Mouse (Mus musculus) left cerebral cortex, postnatal 36 days (tissue): Measurements from ENCODE around the gene Creg1. TPM values are rescaled to one million over a fixed set of nuclear protein-coding genes. Genes with fewer than 3 reads are reported as not detected.

Source experiments
- DNase-seq, 2 experiments: peaks; one replicate each; pipeline ENCODE4 v3.0.0; 2021 to 2022; ENCODE audit warnings: low spot score in 2 of 2, mixed read lengths in 1 of 2
- intact Hi-C: fragments of 180-260 bp; cut with DNase I; formaldehyde crosslinking; loops from one replicate; pipeline ENCODE4 v1.15.1; 2025
- total RNA-seq, 2 experiments: library from RNA; stranded (reverse); gene quantifications; 2 replicates each; pipeline ENCODE4 v1.2.3; 2021

The Creg1 gene
- total RNA-seq, result 10 to 100 TPM; 23.4 to 28.2 TPM

DNA sequence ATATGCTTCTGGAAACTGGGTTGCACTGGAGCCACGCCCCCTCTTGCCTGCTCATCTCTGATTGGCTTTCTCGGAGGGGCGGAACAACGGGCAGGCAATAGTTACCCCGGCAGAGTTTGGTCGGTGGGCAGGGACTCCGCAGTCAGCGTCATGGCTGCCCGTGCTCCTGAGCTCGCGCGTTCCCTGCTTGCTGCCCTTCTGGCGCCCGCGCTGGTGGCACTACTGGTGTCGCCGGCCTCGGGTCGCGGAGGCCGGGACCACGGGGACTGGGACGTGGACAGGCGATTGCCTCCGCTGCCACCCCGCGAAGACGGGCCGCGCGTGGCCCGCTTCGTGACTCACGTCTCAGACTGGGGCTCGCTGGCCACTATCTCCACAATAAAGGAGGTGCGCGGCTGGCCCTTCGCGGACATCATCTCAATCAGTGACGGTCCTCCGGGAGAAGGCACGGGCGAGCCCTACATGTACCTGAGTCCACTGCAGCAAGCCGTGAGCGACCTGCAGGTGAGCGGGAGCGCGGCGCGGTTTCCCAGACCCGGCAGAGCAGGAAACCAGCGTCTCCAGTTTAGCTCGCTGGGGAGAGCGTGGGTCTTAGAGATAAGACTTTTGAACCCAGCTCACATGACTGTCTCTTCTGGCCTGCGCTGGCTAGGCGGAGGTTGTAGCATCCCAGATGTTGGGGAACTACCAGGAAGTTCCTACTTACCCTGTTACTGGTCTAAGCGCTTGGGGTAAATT, at the start of gene Creg1:
TSS of gene Creg1 (plus strand) at position 112 of the 738 bp plus-strand sequence.
- DNase-seq, result peak; percentile 91 to 93
- intact Hi-C loops, result no loop called here

DNA sequence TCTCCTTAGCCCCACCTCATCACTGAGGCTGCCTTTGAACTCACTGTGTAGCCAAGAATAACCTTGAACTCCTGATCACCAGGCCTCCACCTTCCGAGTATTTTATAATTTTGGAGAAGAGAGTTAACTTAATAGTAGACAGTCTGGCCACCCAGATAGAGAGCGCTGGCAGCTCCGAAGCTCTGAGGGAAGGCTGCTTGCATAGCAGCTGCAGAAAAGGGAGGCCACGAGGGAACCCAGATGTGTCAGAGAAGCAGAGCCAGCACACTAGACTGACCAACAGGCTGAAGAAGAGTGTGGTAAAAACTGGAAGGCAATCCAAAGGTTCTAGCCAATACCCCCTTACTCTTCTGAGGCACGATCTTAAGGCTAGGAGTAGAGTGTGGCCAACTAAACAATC, 49.7 kb upstream of the Creg1 start:
- intact Hi-C loops, result no loop called here

DNA sequence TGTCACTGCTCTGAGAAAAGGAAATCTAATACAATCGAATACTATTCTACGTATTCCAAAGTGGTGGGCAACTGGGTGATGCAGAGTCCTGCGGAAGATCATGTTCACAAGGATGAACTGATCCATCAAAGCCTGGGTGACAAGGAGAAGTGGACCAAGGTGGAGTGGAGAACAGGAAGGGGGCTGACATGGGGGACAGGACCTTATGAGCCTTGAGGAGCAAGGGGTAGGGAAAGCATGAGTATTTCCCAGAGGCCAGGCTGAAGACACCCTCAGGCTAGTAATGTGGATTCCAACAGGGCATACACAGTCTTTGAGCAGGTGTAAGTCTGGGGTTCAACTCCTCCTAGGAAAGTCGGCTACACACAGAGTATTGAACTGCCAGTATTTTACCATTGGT, 47.1 kb upstream of the Creg1 start:
- DNase-seq, result no peak
- intact Hi-C loops, result no loop called here

More for the DNA sequence above, 49.7 kb upstream of the Creg1 start:
- no peak for DNase-seq

DNA sequence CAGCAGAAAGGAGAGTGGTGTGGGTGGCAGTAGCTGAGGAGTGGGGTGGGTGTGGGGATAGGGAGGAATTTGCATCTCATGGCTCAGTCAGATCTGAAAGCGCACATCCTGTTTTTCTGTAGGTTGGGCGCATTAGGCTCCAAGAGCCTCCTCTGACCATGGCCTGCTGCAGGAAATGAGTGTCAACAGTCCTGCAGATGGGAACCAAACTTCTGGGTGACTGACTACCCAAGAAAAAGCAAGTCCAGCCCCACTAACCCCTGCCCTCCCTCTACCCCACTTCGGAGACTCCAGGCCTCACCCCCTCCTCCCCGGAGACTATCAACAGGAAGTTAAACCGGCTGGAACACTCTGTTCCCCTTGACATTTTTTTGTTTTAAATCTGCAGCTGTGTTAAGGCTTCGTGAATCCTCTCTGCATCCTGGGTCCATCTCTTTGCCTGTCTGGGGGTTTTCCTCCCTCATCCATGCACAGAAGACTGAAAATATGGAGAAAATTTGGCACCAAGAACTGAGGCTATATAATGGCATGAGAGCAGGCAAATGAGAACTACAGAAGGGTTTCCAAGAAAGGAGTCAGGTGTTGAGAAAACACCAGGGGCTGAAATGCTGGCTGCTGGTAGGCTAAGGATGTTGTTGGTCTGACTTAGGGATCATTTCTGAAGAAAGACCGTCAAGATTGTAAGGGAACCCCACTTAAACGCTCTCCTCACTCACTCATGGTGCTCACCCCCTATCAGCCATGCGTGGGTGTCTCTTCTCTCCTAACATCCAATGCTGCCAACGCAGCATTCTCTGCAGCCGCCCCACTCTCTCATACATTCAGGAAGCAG, 45.6 kb upstream of the Creg1 start:
- no peak for DNase-seq
- intact Hi-C loops, result no loop called here

DNA sequence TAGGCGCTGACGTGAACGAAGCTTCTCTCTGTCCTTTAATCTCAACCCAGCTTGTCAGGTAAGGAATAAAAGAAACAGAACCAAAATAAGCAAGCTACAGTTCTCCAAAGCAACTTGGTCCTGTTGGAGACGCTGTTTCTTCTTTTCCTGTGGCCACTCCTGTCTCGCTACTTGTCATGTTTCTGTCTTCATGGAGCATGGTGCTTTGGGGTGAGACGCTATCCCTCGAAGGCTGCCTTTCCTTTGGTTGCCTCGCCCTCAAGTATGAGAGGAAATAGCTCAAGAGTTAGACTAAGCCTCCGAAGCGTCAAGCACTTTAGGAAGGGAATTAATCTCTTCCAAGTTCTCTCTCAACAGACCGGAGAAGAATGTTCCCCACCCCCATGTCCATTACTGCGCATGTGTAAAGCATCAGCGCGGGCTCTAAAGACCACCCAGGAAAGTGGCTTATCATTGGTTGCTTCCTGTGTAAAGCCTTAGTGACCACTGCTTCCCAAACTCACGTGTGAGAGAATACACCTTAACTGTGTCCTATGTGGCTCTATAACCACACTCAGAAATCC, 44.9 kb upstream of the Creg1 start:
- intact Hi-C loops, result no loop called here
- no peak for DNase-seq

DNA sequence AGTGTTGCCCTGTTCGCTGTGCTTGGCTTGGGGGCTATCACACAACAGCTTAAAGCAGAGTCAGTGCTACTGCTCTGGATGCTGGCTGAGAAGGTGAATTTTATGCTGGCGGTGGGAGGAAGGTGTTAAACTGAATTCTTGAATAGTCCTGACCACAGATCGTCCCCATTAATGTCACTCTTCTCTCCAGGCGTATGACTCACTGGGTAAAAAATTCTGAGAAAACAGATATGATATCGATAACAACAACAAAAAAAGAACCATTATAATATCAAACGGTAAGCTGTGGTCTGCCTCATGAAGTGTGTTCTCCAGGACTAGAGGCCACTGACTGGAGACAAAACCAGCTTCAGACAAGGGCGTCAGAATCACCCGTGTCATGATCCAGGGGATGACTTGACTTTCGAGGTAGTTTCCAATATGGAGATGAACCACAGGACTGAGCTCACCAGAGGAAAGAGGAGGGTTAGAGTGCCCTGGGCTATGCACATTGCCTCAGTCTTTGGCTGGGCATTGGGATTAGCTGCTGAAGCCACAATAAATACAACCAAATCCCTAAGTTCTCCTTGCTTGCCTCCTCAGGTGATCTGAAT, 40.9 kb upstream of the Creg1 start:
- intact Hi-C loops, result no loop called here
- no peak for DNase-seq

DNA sequence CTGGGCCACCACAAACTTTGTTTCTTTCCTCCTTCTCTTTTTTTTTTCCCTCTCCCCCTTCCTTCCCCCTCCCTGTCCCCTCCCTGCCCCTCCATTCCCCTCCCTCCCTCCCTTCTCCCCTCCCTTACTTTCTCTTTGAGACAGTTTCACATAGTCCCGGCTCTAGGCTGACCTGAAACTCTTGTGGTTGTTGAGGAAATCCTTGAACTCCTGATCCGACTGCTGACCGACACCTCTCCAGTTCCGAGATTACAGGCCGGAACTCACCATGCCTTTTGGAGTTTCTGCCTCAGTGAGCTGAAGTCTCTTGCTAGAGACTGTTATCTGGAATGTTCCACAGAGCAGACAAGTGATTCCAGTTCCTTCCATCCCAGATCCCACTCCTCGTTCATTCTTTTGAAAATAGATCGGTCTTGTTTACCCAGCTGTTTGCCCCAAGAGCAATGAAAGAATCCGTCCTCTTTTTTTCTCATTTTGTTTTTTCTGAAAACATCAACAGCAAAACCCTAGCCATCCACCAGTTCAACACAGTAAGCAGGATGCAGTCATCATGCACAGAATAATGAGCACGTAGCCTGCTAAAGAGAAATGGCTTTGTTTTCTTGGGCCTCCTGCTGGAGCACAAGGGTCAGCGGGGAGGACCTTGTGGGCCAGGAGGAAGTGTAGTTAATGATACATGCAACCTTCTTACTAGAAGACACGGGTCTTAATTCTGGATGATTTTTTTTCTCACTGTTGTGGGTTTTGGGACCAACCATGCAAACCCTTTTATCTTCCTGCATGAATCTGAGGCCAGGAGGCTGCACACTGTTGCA, 39.1 kb upstream of the Creg1 start:
- DNase-seq, result no peak
- intact Hi-C loops, result no loop called here

DNA sequence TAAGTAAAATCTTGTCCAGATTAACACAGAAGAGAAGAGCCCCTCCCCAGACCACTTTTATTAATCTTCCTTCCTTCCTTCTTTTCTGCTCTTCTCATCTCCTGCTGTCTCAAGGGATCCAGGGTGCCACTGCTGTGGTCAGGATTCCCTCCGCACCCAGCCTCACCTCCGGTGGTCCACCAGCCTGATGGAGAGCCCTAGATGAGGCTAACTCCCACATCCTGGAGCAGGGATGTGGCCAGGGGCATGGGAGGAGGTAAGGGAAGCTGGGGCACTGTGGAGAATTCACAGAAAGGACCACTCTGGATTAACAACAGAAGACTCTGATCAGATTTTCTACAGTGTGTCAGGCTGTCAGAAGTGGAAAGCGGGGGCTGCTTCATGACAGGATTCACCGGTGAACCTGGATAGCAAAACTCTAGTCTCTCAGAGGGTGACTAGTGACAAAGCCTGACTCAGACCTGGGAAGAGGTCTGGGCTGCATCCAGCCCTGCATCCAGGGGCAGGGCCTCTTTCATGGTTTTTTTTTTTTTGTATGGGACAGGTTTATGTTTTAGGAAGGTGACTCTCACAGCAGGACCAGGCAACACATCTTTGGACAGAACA, 38.4 kb upstream of the Creg1 start:
- intact Hi-C loops, result no loop called here
- DNase-seq, result no peak

DNA sequence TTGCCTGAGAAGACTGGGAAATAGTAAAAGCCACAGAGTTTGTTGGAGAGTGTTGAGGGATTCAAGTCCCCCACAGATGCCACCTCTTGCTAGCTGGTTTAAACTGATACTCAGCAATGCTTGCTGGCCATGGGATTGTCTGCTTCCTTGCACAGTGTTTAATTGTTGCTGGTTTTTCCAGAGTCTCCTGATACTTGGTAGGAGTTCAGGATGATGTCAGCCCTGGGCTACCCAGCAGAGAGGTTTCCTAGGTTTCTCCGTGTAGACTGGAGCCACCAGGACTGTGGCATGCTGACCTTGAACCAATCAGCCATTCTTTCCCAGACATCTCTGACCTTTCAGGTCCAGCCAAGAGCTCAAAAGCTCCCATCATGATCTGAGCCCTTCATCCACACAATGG, 36.6 kb upstream of the Creg1 start:
- DNase-seq, result no peak
- intact Hi-C loops, result no loop called here

DNA sequence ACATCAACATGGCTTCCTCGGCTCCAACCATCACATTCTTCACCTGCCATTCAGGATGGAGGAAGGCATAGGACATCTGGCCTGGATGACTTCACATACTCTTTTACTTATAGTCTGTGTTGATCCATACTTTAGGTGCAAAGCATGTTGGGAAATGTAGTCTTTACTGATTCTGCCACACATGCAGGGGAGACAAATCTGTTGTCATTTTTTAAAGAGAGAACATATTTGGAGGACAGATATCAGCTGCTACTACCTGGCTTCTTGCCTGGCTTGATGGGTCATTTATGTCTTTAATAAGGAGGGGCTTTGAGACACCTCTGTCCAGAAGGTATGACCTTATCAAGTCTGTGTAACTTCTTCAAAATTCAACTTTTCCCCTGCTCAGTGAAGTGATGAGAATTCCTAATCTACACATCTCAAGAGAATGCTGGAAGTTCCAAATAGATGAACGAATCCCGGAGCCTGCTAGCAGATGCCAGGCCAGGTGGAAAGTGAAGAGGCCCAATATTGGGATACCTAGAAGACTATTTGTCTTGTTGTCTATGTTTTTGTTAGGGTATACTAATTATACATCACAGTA, 35.4 kb upstream of the Creg1 start:
- DNase-seq, result no peak
- intact Hi-C loops, result no loop called here

DNA sequence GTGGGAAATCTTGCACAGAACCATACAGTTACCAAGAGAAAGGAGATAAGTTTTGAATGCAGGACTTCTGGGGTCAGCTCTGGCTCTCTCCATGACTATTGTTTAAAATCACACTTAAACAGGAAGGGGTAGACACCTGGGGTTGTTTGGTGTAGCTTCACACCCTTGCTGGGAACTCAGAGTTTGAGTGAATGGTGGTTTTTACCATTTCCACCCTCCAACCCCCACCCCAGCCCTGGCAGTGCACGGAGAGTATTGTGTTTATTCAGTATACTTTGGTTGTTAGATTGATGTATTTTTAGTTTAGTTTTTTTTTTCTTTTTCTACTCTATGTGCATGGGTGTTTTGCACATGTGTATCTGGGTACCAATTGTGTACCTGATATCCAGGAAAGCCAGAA, 33.4 kb upstream of the Creg1 start:
- intact Hi-C loops, result no loop called here
- DNase-seq, result no peak

DNA sequence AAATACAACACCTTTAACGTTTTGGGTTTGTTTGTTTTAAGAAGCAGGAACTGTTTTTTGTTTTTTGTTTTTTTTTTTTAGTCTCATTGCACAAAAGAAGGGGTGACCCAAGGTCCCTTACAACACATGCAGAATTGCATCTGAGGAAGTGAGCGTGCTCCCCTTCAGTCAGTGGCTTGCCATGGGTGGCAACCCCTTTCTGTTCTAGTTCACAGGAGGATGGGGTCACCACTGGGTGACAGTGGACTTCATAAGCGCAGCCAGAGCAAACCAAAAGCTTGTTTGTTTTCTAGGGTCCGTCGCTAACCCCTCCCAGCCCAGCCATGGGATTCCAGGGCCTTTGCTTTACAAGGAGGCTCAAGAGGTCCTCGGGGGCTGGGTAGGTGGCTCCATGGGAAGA, 32.0 kb upstream of the Creg1 start:
- intact Hi-C loops, result no loop called here
- DNase-seq, result no peak

DNA sequence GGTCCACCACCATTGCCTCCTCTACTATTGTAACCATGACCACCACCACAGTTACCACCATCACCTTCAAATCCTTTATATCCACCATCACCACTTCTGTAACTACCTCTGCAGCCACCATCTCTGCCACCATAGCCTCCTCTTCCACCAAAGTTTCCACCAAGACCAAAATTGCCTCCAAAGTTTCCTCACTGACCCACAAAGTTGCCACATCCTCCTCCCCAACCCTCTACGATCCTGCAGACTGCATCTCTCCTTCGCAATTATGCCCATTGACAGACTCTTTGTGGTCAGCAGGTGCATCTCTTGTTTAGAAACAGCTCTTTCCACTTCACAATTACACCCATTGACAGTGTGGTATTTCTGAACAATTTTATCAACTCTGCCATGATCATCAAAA, 28.7 kb upstream of the Creg1 start:
- intact Hi-C loops, result no loop called here
- DNase-seq, result no peak

DNA sequence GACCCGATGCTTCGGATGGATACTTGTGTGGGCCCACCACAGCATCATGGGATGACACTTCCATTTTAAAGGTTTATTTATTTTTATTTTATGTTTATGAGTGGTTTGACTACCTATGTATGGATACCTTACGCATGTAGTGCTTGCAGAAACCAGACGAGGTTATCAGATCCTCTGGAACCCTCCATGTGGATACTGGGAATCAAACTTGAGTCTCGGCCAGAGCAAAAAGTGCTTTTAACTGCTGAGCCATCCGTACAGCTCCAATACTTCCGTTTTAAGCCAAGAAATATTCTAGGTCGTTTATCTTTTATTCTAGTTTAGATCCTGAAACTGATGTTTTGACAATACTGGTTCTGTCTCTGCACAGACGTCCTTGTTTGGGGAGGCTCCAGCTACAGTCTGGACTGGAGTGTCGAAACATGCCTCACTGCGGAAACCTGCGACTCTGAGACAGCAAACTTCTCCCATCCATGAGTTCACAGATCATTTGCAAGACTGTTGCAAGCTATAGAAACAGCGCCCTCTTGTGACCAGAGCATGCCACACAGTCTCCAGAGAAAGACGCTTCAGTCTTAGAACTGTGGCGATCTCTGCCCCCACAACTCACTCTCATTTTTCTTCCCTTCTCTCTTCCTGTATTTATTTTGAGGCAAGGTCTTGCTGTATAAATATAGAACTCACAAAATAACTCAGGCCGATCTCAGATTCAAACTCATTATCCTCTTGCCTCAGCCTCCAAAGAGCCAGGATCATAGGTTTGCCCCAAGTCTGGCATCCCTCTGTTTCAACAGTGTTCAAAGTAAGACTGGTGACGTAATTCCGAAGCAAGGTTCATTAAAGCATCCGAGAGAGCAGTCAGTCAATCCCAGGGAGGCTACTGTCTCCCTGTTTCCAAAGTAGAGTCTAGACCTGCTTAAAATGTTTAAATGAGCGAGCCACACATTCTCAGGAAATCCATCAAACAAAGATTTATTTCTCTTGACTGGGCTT, 27.4 kb upstream of the Creg1 start:
- intact Hi-C loops, result loop anchor here (1.0 to 2.0 kb wide), 2 partner anchors 75 to 153 kb away; no protein-coding TSS in a partner anchor
- peak; percentile 73 to 85 for DNase-seq

DNA sequence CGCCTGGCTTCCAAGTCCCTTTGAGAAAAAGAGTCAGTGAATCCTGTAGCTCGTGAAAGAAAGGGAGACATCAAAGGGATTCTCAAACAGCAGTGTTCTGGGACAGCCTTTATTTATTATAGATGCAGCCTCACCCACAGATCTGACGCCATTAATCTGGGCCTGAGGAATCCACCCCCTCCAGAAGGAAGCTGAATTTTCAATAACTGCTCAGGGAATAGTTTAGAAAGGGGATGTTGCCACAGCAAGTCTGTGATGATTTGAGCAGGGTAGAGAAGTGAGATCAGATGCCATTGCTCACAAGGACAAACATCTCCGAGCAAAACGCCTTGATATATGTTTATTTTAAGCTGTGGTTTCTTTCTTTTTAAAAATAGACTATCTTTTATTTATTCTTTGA, 26.1 kb upstream of the Creg1 start:
- intact Hi-C loops, result loop anchor here (2.0 kb wide), 1 partner anchor 155 kb away; no protein-coding TSS in a partner anchor
- DNase-seq, result no peak

DNA sequence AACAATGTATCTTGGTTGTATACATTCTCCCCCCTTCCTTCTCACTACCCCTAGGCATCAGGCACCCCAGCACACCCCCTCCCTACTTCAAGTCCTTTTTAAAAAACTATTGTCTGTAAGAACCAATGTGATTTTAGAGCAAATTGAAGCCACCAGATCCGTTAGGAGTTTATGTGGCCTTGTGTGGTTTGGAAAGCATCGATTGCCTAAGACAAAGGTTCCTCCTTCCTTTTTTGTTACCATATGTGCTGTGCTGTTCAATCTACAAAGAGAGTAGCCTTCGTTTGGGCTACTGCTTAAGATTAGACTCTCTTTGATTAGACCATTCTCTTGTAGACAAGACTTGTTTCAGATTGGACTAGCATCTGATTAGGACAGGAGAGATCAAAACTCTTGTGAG, 25.7 kb upstream of the Creg1 start:
- no peak for DNase-seq
- intact Hi-C loops, result loop anchor here (2.0 kb wide), 1 partner anchor 155 kb away; no protein-coding TSS in a partner anchor

DNA sequence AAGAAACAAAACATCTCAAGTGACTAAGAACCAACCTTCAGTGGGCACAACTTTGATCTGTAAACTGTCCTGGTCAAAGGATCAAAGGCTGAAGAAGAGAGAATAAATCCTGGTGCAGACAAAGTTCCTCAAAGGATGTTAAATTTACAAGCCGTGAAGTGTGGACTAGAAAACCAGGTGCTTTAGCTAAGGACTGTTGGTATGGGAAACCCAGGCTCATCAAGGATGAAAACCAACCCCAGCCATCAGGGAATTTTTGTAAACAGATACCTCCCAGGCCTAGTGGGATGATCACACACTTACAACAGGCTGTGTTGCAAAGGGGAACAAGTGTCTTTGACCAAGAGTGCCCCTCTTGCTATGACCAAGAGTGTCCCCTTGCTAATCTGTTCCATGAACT, 24.6 kb upstream of the Creg1 start:
- intact Hi-C loops, result no loop called here
- DNase-seq, result no peak

DNA sequence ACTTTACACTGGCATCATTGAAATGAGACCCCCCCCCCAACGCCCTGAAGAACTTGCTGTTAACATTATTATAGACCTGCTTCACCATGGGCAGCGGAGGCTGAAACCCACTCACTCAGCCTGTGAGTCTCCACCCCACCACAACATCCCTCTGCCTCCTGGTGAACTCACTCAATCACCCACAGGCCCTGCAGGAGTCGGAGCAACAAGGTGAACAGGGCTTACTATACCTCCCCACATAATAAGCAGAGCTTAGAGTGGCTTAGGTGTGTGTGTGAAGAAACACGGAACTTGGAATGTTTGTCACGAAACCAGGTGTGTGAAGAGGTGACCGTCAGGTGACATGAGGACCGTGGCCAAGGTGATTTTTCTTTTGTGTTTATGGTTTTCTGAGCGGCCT, 21.6 kb upstream of the Creg1 start:
- DNase-seq, result no peak
- intact Hi-C loops, result no loop called here
